Mouse (Mus musculus) midbrain, embryonic 16.5 days (tissue): Measurements from ENCODE around the gene Lxn. TPM values are rescaled to one million over a fixed set of nuclear protein-coding genes. Genes with fewer than 3 reads are reported as not detected.

Source experiments
- ATAC-seq: fragments of 200-750 bp; cut with Nextera tagmentation; 2 replicates; pipeline ENCODE4 v1.8.0; 2017; ENCODE audit warnings: moderate TSS enrichment
- H3K27ac ChIP-seq: fragments of 300-500 bp; sonication (generic); 2 replicates; pipeline ENCODE4 v1.5.1; 2014; ENCODE audit warnings: mild to moderate bottlenecking, low read length, mixed read lengths
- H3K27me3 ChIP-seq: fragments of 300-500 bp; sonication (generic); 2 replicates; pipeline ENCODE4 v1.6.1; 2014; ENCODE audit warnings: low read depth, low read length, mixed read lengths; ENCODE audit not compliant: control insufficient read depth, insufficient read depth
- H3K36me3 ChIP-seq: fragments of 300-500 bp; sonication (generic); 2 replicates; pipeline ENCODE4 v1.6.1; 2014; ENCODE audit warnings: mild to moderate bottlenecking, low read length, moderate library complexity, mixed read lengths; ENCODE audit not compliant: control insufficient read depth, insufficient read depth
- H3K4me1 ChIP-seq: fragments of 300-500 bp; sonication (generic); 2 replicates; pipeline ENCODE4 v1.6.1; 2014; ENCODE audit warnings: mild to moderate bottlenecking, low read length, mixed read lengths; ENCODE audit not compliant: control insufficient read depth, insufficient read depth
- H3K4me2 ChIP-seq: fragments of 300-500 bp; sonication (generic); 2 replicates; pipeline ENCODE4 v1.6.1; 2014; ENCODE audit warnings: mild to moderate bottlenecking, low read length, mixed read lengths
- H3K4me3 ChIP-seq: fragments of 300-500 bp; sonication (generic); 2 replicates; pipeline ENCODE4 v1.5.1; 2014; ENCODE audit warnings: low read depth, mild to moderate bottlenecking, low read length, moderate library complexity, mixed read lengths
- H3K9ac ChIP-seq: fragments of 300-500 bp; sonication (generic); 2 replicates; pipeline ENCODE4 v1.6.1; 2014; ENCODE audit warnings: low read depth, low read length, mixed read lengths
- H3K9me3 ChIP-seq: fragments of 300-500 bp; sonication (generic); replicated peaks from 2 replicates; pipeline ENCODE4 v1.6.1; 2014; ENCODE audit warnings: mild to moderate bottlenecking, low read length, mixed read lengths; ENCODE audit not compliant: control insufficient read depth, poor library complexity, severe bottlenecking
- WGBS: fragments of 180-500 bp; shearing (Covaris S2); extraction: QIAGEN DNeasy Blood & Tissue Kit; methylation state at CpG from one replicate; pipeline ENCODE4 v1.1.7; 2014; 5-methylcytosine and 5-hydroxymethylcytosine counted together
- polyA plus RNA-seq: library from polyadenylated mRNA; unstranded; fragments of >200 nt; fragmentation: Nextera tagmentation; extraction: Ambion mirVana; gene quantifications from 2 replicates; pipeline ENCODE4 v1.2.1, GENCODE M21; 2015

Lxn gene
- polyA plus RNA-seq, 1 experiment from 2014 or later, result 186 TPM

GRCm38 (mm10) chr3:67496310-67496709 is 32.6 kb upstream of the Lxn start:
- no peaks in the 10 kb centered on the region for H3K4me1 ChIP-seq
- no peak overlapping the region for H3K4me3 ChIP-seq
- no peaks in the 10 kb centered on the region for H3K36me3 ChIP-seq
- H3K27me3 ChIP-seq, result no peaks in the 10 kb centered on the region
- 79% methylated on average over 10 of the region's 10 CpGs for WGBS
- H3K9ac ChIP-seq, result no peak overlapping the region
- no peaks in the 10 kb centered on the region for H3K9me3 ChIP-seq
- no peak overlapping the region for H3K4me2 ChIP-seq
- ATAC-seq, result no peak
- no peak overlapping the region for H3K27ac ChIP-seq

- no peaks in the 10 kb centered on the region for H3K9me3 ChIP-seq
- no peak for ATAC-seq
- H3K9ac ChIP-seq, result no peak overlapping the region
- WGBS, result 84% methylated on average over 8 of the region's 8 CpGs
- no peaks in the 10 kb centered on the region for H3K4me1 ChIP-seq
- H3K27ac ChIP-seq, result no peak overlapping the region
- H3K4me2 ChIP-seq, result no peak overlapping the region
- H3K4me3 ChIP-seq, result no peak overlapping the region
- no peaks in the 10 kb centered on the region for H3K36me3 ChIP-seq
- no peaks in the 10 kb centered on the region for H3K27me3 ChIP-seq
Measured at GRCm38 (mm10) chr3:67493132-67493531, 29.4 kb upstream of the Lxn start.

- Histone ChIP-seq H3K4me1 (no peaks in the 10 kb centered on the region), H3K9ac (no peak overlapping the region), H3K4me2 (no peak overlapping the region), H3K4me3 (no peak overlapping the region), H3K36me3 (no peaks in the 10 kb centered on the region), H3K9me3 (no peaks in the 10 kb centered on the region), H3K27me3 (no peaks in the 10 kb centered on the region), H3K27ac (no peak overlapping the region)
- WGBS, result 83% methylated on average over 8 of the region's 8 CpGs
- ATAC-seq, result no peak
Measured at GRCm38 (mm10) chr3:67492086-67492869, 28.6 kb upstream of the Lxn start.

- H3K4me3 ChIP-seq, result no peak overlapping the region
- H3K36me3 ChIP-seq, result no peaks in the 10 kb centered on the region
- no peak overlapping the region for H3K4me2 ChIP-seq
- 69% methylated on average over 4 of the region's 4 CpGs for WGBS
- no peak overlapping the region for H3K27ac ChIP-seq
- H3K27me3 ChIP-seq, result no peaks in the 10 kb centered on the region
- no peaks in the 10 kb centered on the region for H3K4me1 ChIP-seq
- no peak overlapping the region for H3K9ac ChIP-seq
- ATAC-seq, result no peak
- H3K9me3 ChIP-seq, result no peaks in the 10 kb centered on the region
Measured at GRCm38 (mm10) chr3:67490156-67490555, 26.4 kb upstream of the Lxn start.

GRCm38 (mm10) chr3:67485233-67485632 is 21.5 kb upstream of the Lxn start:
- H3K36me3 ChIP-seq, result no peaks in the 10 kb centered on the region
- no peak overlapping the region for H3K4me2 ChIP-seq
- WGBS, result 85% methylated on average over 2 of the region's 2 CpGs
- H3K4me1 ChIP-seq, result no peaks in the 10 kb centered on the region
- H3K4me3 ChIP-seq, result no peak overlapping the region
- H3K27ac ChIP-seq, result no peak overlapping the region
- no peaks in the 10 kb centered on the region for H3K9me3 ChIP-seq
- no peak overlapping the region for H3K9ac ChIP-seq
- H3K27me3 ChIP-seq, result no peaks in the 10 kb centered on the region
- no peak for ATAC-seq

DNA sequence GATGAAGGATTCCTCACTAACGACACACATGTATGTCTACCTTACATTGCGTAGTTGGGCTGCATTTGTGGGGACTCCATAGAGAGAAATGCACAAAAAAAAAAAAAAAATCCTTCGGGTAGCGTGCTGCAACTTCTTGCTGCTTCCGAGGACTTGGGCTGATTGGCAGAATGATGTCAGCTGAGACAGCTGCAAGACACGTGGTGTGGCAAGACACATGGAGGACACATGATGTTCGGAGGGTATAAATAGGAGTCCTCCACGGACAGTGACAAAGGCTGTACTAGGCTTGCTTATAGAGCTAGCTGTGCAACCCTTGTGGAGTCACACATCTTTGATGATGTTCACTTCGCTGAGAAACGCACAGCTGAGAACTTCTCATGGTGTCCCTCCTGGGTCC is 18.7 kb upstream of the Lxn start:
- Histone ChIP-seq H3K27ac (no peak overlapping the region), H3K36me3 (no peaks in the 10 kb centered on the region), H3K27me3 (no peaks in the 10 kb centered on the region), H3K9ac (no peak overlapping the region), H3K9me3 (no peaks in the 10 kb centered on the region), H3K4me3 (no peak overlapping the region), H3K4me2 (no peak overlapping the region), H3K4me1 (no peaks in the 10 kb centered on the region)
- WGBS, result 93% methylated on average over 10 of the region's 10 CpGs
- ATAC-seq, result no peak

DNA sequence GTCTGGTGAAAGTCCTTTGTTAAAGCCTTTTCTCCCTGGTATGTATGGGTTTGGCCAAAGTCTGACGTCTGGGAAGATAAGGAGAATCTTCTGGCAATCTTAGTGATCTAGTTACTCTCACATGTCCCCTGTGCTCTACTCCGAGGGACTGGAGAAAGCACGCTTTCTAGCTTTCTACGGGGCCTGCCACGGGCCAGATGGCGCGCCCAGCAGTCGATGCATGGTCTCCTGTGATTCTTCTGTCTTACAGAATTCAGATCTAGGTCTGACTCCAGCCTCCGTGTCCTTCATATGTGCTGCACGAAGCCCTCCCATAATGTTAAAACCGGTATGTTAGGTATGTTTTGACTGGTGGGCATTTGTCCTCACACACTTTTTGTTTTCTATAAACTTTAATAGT is 16.1 kb upstream of the Lxn start:
- no peaks in the 10 kb centered on the region for H3K4me1 ChIP-seq
- no peak overlapping the region for H3K9ac ChIP-seq
- H3K27ac ChIP-seq, result no peak overlapping the region
- no peaks in the 10 kb centered on the region for H3K36me3 ChIP-seq
- H3K27me3 ChIP-seq, result no peaks in the 10 kb centered on the region
- whole genome bisulfite sequencing, result 93% methylated on average over 11 of the region's 11 CpGs
- ATAC-seq, result no peak
- no peak overlapping the region for H3K4me2 ChIP-seq
- no peaks in the 10 kb centered on the region for H3K9me3 ChIP-seq
- no peak overlapping the region for H3K4me3 ChIP-seq

DNA sequence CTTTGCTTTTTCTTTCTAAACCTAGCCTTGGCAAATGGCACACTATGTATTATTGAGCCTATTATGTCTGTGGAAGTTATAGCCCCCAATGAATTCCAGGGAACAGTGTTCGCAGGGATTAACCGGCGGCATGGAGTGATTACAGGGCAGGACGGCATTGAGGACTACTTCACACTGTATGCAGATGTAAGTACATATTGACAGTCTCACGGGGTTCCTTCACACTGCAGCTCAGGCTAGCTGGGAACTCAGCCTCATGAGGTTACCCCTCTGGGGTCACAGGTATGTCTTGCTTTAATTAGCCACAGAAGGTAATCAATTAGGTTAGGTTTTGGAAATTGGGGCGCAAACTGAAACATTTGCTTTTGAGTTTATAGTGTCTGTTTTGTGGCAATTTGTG is 9.7 kb upstream of the Lxn start:
- no peak for ATAC-seq
- H3K36me3 ChIP-seq, result peaks cover 7% of the 10 kb centered on the region
- H3K9ac ChIP-seq, result no peak overlapping the region
- no peak overlapping the region for H3K4me3 ChIP-seq
- H3K4me1 ChIP-seq, result no peaks in the 10 kb centered on the region
- no peaks in the 10 kb centered on the region for H3K27me3 ChIP-seq
- 82% methylated on average over 6 of the region's 6 CpGs for WGBS
- no peaks in the 10 kb centered on the region for H3K9me3 ChIP-seq
- no peak overlapping the region for H3K27ac ChIP-seq
- no peak overlapping the region for H3K4me2 ChIP-seq

GRCm38 (mm10) chr3:67471408-67472127 is 7.8 kb upstream of the Lxn start:
- H3K9me3 ChIP-seq, result no peaks in the 10 kb centered on the region
- H3K4me1 ChIP-seq, result no peaks in the 10 kb centered on the region
- no peak overlapping the region for H3K4me2 ChIP-seq
- ATAC-seq, result no peak
- 95% methylated on average over 4 of the region's 4 CpGs for WGBS
- H3K4me3 ChIP-seq, result no peak overlapping the region
- no peaks in the 10 kb centered on the region for H3K27me3 ChIP-seq
- H3K36me3 ChIP-seq, result peaks cover 13% of the 10 kb centered on the region
- no peak overlapping the region for H3K9ac ChIP-seq
- H3K27ac ChIP-seq, result no peak overlapping the region
